Mouse (Mus musculus): ENCODE results near the gene Olfml2a.
"Not testable (repeated sequence)": the region's sequence is repeated elsewhere in the genome, so short reads cannot be mapped to it uniquely, and the experiment has no call there.

Gene Olfml2a

DNA sequence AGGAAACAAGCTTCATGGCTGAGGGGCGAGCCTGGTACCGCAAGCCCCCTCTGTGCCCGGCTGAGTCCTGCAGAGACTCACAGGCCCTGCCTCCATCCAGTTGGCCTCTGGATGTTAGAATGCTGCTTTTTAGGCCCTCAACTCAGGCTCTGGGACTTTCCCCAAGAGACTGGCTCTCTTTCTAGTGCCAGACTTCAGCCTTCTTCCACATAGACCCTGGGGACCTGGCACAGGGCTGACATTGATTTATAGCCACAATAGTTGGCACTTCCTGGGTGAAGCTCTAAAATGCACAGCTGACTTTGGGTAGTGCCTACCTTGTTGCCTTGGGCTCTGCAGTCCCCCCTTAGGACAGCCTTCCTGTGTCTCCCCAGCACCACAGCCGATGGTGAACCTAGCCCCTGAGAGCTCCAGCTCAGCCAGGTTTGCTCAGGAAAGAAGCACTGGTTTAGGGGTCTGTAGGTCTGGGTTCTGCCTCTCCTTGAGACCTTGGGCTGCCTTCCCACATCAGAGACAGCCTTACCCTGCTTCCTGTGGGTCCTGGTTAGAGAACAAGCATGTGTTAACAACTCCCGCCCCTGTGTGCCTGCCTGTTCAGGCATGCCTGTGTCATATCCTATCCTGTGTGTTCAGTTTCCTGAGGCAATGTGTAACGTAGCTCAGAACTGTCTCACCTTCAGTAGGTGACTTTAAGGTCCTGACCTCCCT, 56.2 kb downstream of the Olfml2a start:
- DNase-seq: no peak

DNA sequence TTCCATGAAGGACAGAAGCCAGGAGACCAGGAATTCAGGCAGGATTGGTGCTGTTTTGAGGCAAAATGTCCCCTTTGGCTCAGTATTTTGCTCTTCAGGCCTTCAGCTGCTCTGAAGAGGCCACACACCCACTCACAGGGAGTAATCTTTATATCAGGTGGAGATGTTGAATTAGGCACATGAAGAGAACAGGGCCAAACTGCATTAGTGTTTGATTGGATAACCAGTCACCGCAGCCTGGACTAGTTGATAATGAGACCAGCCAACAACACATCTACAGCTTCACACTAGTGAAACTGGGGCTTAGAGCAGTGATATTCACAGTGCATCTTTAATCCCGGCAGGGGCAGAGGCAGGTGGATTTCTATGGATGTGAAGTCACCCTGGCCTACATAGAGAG, 57.2 kb downstream of the Olfml2a start:
- no peak for DNase-seq

DNA sequence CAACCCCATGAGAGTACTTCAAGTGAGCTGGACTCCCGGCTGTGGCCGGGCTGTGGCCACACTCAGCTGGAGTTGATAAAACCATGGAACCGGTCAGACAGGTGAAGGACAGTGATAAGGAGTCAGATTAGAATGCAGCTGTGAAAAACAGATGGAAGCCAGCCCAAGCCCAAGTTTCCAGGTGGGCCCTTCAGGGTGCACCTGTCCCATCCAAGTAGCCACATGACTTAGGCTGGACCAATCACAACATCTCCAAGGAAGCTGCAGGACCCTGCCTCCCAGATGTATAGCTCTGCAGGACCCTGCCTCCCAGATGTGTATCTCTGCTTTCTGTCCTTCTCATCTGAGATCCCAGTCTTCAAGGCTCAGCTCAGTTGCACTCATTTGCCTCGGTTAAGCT, 60.2 kb downstream of the Olfml2a start:
- DNase-seq: no peak

DNA sequence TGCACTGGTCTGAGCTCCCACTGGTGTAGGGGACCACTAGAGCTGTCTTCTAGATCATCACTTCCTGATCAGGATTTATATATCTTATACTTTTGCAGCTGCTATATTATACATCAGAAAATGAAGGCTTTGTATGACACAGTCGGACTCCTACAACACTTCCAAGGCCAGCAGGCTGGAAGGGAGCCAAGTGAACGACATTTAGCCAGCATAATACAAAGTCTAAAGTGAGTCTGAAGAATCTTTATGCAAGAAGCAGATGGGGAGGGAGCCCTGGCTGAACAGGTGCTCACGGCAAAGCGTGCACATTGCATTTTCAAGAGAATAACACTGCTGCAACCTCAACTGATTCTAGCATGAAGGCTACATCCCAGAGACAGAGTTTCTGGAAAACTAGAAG, 60.7 kb downstream of the Olfml2a start:
- no peak for DNase-seq

DNA sequence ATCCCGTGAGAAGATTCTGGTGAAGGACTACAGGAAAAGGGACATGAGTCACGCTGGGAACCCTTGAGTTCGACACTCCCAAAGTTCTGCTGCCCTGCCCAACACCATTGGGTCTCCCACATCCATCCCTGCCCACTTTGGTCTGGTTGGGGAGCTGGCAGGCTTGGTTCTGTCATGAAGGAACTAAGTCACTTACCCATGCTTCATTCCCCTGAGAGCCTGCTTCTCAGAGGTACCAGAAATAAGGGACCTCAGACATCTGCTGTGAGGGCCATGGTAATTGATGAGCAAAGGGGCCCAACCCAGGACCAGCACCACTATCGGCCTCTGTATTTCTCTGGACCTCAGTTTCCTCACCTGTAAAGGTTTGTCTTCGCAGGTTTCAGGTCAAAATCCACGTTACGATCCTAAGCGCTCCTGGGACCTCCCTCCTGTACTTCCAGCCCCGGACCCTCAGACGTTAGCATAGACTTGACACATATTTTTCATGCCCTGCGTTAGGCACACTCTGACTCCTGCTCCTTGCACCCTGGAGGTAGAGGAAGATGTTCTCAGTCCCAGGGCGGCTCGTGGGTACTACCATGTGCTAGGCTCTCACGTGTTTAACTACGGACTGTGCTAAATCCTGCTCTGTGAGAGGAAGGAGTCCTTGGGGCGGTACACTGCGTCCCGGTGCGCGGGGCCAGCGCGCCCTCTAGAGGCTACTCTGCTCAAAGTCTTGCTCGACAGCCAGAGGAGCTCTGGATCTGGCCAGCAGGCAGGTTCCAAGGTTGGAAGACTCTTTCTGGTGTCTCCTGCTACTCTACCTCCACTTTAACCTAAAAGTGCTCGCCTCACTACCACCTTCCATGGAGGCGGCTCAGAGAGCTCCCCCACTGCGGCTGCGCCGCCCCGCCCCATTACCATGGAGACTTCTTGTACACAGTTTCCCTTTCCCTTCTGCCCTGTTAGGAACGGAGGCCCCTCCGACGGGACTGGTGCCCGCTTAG, 65.9 kb downstream of the Olfml2a start, which contains the start of gene Wdr38:
Wdr38 (plus strand) TSS at position 91 of the 989 bp plus-strand sequence.
- DNase-seq: peak; percentile 91 to 92

DNA sequence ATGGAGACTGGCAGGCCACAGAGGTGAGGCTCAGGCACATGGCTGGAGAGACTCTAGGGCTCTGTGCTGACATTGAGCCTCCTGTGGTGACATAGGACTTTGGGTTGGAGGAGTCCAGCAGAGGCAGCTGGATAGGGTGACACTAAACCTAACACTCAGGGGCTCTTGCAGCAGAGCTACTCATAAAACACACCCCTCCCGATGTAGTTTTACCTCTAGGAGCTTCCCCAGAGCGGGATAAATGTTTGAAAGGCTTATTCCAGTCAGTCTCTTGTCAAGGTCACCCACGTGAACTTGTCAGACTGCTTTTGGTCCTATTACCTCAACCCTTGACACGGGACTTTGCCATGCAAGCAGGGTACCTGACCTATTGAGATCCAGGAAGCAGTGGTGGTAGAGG, 67.6 kb downstream of the Olfml2a start:
- no peak for DNase-seq

DNA sequence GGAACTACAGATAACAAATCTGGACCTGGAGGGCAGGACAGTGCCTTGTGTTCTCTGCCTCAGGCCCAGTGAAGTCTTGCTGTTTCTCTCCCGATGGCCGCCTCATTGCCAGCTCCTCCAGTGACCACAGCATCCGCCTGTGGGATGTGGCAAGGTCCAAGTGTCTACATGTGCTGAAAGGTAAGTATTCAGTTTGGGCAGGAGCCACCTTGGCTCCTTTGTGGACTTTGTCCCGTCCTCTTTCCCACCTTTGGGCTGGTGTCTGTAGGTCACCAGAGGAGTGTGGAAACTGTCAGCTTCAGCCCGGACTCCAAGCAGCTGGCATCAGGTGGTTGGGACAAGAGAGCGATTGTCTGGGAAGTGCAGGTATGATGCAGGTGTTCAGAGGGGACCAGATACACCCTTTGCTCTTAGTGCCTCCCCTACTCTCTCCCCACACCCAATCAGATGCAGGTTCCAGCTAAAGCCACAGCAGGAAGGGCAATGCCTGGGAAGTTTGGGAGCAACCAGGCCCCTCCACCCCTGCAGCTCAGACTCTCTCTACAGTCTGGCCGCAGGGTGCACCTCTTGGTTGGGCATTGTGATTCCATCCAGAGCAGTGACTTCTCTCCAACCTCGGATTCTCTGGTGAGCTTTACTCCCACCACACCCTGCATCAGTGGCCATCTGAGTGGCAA, 68.3 kb downstream of the Olfml2a start:
- DNase-seq: no peak

DNA sequence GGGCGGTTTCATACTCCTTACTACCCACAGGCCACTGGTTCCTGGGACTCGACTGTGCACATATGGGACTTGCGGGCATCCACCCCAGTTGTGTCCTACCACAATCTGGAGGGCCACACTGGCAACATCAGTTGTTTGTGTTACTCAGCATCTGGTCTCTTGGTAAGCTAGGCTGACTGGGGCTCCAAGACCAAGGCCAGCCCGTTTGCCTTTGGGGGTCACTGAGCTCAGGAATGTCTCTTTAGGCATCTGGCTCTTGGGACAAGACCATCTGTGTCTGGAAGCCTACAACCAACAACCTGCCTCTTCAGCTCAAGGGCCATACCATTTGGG, 68.8 kb downstream of the Olfml2a start:
- DNase-seq: no peak

DNA sequence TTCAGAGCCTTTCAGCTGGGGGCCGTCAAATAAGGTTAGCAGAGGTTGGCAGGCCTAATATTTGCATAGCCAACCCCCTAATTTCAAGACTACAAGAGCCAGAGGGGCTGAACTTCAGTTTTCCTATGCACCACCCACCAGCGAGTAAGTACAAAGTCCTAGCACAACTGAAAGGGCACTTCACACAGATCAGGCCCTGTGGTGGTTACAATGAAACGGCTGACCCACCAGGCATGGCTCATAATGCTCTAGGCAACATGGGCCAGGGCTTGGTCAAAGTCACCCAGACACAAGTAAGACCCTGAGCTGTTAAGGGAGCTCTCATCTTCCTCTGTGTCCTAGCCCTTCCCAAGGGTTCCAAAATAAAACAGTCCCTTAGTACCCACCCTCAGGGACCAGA, 70.1 kb downstream of the Olfml2a start:
- no peak for DNase-seq

DNA sequence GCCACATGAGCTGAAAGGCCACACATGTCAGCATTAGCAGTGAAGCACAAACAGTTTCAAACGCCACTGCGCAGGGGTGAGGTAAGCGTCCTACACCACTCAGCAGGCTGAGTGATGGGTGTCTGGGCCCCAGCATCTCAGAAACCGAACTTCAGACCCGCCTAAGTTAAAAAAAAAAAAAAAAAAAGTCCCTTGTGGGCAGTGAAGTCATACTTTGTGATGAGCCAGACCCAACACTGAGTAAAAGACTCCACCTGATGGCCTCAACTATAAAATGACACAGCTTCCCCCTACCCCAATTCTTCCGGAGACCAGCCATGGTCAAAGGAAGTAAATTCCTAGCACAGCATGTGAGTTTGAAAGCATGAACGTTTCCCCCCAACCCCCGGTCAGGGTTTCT, 71.3 kb downstream of the Olfml2a start:
- DNase-seq: no peak

DNA sequence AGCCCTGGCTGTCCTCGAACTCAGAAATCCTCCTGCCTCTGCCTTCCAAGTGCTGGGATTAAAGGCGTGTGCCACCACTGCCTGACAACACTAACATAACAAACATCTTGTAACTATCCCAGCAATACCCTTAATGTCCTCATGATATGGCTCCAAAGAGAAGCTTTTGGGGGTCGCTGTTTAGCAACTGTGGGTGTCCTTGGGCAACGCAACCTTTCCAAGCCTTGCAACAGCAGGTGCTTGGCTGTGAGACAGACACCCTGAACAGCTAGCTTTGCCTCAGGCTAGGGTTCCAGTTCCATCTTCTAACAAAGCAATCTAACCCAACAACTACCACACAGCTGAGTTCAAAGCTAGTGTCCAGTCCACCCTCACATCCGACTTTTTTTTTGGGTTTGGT, 71.7 kb downstream of the Olfml2a start:
- DNase-seq: no peak

DNA sequence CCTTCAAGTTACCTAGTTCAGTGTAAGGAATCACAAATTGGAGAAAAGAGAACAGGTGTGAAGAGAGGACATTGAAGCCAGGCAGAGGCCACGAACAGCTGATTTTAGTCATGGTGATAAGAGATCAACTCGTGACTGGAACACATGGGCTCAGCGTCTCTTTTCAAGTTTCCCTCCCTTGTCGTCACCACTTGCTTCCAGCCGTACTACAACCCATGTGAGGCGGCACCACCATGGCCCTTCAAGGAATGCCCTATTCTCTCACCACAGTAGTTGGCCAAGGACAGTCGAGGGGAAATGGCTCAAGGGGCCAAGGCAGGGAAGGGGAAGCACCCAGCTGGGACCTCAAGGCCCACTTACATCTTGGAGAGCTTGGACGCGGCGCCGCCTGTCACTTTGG, 72.6 kb downstream of the Olfml2a start:
- peak in 1 of 2 experiments; percentile 19 for DNase-seq

DNA sequence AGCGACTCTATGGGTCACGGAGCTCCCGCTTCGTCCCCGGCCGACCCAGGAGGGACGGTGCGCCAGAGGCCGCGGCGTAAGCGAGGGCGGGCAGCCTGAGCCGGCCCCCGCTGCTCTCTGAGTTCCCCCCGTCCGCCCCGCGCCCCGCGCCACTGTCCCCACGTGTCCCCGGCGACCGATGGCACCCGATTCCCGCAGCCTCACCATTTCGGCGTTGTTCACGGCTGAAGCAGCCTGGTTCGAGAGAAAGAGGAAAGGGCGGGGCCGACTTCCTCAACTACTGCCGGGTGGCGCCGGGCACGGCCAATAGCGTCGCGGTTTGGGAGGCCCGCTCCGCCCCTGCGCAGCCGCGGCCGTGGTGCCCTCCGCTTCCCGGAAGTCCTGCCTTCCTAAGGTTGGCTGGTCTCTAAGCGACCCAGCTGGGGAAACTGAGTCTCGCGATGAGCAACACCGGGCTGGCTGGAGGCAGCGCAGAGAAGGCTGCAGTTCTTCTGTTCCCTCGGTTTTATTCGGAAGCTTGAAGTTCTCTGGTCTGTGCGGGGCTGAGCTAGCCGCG, 73.2 kb downstream of the Olfml2a start, which contains the start of gene Arpc5l:
Arpc5l (plus strand) TSS at position 469 of the 556 bp plus-strand sequence.
- DNase-seq: peak; percentile 89 to 91

DNA sequence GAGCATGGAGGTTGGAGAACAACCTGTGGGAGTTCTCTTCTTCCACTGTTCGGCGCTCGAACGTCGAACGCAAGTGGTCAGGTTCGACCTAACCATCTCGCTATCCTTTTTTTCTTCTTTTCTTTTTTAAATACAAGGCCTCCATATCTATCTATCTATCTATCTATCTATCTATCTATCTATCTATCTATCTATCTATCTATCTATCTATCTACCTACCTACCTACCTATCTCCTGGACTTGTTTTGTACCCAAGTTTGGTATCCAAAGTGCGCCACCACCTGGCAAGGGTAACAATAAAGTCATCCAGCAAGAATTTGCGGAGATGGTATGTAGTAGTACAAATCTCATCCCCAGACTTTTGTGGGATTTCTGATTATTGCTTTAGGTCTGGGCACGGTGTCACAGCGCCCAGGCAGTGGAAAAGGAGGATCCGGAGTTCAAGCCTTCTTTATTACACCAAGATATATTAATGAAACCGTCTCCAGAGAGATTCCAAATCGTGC, 73.8 kb downstream of the Olfml2a start, which contains the start of gene Rpl35:
Rpl35 (minus strand) TSS at position 51 of the 506 bp plus-strand sequence.
- DNase-seq: no peak

DNA sequence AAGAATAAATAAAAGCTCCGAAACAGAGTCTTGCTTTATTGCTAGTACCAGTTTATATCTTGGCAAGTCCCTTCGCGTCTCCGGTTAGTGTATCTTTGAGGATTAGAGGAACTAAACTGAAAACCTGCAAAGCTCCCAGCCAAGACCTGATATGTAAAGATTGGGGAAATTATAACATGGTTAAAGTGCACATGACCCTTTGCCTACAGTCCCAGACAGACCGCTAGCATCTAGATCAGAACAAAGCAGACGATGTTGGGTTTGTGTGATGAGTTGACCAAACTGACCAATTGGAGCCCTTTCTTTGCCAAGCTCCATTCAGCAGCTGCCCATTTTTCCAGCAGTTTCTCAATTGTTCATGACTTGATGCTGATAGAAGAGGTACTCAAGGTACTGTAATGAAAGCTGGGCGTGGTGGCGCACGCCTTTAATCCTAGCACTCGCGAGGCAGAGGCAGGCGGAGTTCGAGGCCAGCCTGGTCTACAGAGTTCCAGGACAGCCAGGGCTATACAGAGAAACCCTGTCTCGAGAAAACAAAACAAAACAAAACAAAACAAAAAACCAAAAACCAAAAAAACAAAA, 74.5 kb downstream of the Olfml2a start:
- no peak for DNase-seq

DNA sequence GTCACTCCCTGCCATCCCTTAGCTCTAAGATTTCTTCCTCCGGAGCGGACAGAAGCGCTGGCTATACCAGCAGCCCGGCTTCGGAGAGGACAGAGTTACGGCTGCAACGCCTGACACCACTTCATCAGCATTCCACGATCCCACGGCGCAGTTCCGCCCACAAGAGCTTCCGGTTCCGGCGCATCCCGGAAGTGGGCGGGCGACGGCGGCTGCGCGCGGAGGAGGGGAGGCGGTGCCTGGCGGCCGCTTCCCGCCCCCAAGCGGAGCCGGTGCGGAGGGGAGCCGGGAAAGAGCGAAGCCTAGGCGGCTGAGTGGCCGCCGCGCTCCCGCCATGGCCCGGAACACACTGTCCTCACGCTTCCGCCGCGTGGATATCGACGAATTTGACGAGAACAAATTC, 76.1 kb downstream of the Olfml2a start:
- peak; percentile 92 to 93 for DNase-seq

DNA sequence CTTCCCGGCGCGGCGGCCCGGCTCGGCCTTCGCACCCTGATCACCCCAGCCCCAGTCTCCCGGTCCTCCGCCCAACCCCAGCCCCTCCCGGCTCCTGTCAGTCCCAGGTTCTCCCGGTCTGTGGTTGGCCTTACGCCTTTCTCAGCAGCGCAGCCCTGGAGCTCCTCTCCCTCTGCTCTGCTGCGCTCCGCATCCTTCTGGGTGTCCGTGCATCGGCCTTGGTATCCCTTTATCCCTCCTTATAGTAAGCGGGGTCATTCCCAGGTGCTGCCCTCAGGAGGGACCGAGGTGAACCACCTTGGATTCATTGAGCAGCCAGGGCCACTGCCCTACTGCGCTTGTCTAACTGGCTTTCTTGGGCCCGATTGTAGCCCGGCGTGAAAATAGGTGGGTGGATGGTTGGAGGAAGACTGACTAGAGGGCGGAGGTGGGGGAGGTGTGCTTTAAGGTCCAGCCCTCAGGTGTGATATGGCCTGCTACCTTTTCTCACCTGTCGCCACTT, 76.6 kb downstream of the Olfml2a start:
- DNase-seq: no peak

DNA sequence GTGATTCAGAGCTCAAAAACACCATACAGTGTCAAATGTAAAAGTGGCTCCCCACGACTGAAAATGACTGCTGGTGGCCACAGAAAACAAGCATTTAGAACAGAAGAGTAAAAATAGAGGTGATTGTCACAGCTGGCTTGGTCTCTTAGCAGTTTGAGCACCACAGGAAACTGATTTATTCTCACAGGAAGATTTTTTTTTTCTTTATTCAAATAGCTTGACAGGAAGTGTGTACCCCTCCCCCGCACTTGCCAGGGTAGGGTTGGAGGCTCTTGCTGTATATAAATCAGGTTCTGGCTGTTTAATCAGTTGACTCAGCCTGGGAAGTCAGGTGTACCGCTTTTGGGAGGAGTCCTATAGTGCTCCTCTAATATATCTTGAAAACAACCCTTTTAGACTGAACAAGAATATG, 77.2 kb downstream of the Olfml2a start:
- no peak for DNase-seq

DNA sequence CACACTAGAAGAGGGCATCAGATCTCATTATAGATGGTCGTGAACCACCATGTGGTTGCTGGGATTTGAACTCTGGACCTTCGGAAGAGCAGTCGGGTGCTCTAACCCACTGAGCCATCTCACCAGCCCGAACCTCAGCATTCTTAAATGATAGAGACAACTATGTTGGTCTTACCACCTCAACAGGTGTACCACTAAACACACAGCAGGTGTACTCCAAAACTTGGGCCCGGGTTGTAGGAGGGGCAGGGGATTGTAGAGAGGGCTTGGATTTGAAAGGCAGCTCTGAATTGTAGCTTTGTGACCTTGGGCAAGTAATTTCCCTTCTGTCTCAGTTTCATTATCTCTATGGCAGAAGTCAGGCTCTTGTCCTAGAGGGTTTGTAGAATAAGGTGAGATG, 78.4 kb downstream of the Olfml2a start:
- not testable (repeated sequence) for DNase-seq

DNA sequence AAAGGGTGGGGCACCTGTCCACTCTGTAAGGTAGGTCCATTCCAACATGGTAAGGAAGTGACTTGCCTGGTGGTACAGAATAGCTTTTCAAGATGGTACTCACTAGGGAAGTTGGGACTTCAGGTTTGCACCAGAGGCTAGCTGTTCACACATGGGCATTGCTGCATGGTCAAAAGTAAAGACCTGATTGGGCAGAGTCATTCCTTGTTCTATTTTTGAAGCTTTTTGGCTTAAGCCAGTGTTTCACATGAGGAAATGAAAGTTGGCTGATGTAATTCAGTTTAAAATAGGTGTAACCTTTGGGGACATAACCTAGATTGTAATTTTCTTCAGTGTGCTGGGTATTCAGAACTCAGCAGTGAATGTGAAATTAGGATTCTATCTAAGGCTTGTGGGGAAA, 79.5 kb downstream of the Olfml2a start:
- DNase-seq: no peak

DNA sequence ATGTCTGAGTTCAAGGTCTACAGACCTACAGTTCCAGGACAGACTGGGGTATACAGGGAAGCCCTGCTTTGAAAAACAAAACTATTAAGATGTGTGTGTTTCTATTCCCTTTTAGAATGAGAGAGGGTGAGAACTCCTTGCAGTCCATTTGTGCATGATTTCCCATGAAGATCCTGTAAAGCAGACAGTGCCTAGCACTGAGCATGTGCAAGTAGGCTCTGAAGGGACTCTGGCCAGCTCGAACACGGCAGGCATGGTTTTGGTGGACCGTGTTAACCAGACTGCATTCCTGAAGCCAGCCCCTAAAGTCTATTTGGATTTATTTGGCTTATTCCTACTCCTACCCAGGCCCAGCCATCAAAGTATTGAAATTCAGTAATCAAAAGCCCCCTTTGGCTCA, 80.2 kb downstream of the Olfml2a start:
- DNase-seq: no peak

DNA sequence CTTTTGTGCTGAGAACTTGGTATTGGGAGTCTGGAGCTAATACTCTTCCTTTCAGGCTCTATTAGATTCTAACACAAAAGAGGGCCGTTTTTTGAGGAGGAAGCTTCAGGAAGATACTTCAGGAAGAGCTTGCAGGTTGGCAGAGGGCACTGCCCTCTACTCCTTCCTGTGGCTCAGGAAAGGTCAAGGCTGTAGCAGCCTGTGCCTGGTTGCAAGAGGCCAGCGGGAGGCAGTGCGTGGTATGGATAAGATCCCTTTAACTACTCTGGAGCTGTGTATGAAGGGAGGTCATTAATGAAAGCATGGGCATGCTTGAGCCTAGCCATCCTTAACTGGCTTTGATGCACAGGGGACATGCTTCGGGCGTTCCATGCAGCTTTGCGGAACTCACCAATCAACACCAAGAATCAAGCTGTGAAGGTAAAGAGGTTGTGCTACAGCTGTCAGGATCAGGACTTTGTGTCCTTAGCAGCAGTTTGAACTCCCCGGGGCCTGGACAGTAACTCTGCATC, 81.0 kb downstream of the Olfml2a start:
- DNase-seq: no peak
